Mouse (Mus musculus) gastrocnemius, postnatal 25 days (tissue): ENCODE data around the gene Clec2g. TPM values are rescaled to one million over a fixed set of nuclear protein-coding genes. Genes with fewer than 3 reads are reported as not detected.
"Not testable (repeated sequence)": the region's sequence is repeated elsewhere in the genome, so short reads cannot be mapped to it uniquely, and the experiment has no call there.

Experiments
- DNase-seq: peaks from one replicate; pipeline ENCODE4 v3.0.0; 2022
- total RNA-seq, 2 experiments: library from RNA; stranded (reverse); gene quantifications; 1 replicate in 1 of 2; 2 replicates in 1 of 2; pipeline ENCODE4 v1.2.3; 2021

Clec2g gene
- total RNA-seq, 2 experiments from 2014 or later = 3.7 to 4.0 TPM

- no peak for DNase-seq
Observed at GRCm38 (mm10) chr6:128971394-128972039, 37.3 kb downstream of the Clec2g start.

GRCm38 (mm10) chr6:128972156-128972555 is 38.0 kb downstream of the Clec2g start:
- DNase-seq = no peak

GRCm38 (mm10) chr6:128972687-128973438 is 38.7 kb downstream of the Clec2g start:
- no peak for DNase-seq

- DNase-seq = no peak
Observed at GRCm38 (mm10) chr6:128973439-128973697, 39.2 kb downstream of the Clec2g start.

GRCm38 (mm10) chr6:128974850-128975249 is 40.7 kb downstream of the Clec2g start:
- DNase-seq = not testable (repeated sequence)

DNA sequence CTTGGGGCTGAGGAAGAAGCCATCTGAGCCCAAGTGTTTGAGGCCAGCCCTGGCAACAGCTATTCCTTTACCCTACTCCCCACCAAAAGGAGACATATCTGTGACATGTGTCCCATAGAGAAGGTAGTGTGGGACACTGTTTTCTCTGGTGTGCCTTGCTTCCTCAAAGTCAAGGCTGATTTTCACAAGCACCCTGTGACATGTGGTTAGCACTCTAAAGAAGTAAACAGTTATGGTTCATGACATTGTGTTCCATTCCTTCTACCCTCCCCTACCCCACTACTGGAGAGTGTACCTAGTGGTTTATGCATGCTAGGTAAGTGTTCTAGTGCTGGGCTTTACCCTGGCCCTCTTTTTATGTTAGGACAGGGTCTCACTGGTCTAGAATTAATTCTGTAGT is 42.0 kb downstream of the Clec2g start:
- DNase-seq = no peak

GRCm38 (mm10) chr6:128981951-128982541 is 47.9 kb downstream of the Clec2g start:
- not testable (repeated sequence) for DNase-seq

GRCm38 (mm10) chr6:128992337-128992736 is 58.2 kb downstream of the Clec2g start:
- no peak for DNase-seq

DNA sequence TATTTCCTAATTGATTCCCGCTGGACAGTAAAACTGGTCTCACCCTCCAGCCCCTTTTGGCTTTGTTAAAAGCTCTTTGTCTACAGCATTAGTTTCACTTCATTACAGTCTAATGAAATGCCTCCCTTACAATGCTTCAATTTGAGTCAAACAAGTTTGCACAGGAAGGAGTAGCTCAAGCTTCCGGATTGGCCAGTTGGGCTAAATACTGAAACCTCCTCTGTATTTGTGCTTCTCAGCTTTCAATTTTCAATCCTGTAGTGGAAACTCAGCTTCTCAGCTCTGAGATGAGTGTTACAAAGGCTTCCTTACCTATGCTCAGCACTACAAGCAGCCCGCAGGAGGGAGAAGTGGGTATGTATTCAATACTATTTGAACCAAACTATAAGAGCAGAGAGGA is 58.6 kb downstream of the Clec2g start:
- no peak for DNase-seq

- no peak for DNase-seq
Observed at GRCm38 (mm10) chr6:128993221-128993620, 59.0 kb downstream of the Clec2g start.

DNA sequence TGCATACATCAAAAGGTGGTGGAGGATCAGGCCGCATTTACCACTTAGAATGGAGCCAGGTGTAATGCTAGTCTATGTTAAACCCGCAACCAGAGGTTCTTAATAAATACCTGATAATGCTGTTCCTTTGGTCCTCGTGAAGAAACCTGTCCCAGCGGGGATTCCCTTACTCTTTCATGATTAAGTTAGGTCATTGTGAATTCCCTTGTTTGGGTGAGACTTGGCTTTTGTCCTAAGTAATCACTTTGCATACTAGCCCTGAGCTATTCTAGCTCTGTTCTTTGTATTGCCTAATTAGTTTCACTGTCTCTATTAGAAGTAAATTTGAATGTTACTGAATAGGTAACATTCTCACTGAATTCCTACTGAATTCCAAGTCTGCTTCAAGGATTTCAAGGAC is 60.2 kb downstream of the Clec2g start:
- no peak for DNase-seq

DNA sequence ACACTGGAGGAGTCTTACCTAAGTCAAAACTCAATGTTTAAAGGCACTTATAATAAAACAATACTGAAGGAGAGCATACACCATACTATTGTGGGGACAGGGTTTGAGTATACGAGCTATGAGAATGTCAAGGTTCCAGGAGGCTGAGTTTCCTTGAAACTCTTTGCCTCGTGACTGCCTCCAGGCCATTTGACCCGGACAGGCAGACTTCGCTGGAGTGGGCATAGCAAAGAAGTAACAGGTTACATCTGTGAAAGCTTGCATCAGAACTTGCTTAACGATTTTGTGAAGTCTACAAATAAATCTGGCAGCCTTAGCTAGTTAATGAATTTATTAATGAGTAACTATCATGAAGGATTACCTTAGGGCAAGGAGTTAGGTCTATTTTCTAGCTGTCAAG is 60.6 kb downstream of the Clec2g start:
- DNase-seq = no peak

DNA sequence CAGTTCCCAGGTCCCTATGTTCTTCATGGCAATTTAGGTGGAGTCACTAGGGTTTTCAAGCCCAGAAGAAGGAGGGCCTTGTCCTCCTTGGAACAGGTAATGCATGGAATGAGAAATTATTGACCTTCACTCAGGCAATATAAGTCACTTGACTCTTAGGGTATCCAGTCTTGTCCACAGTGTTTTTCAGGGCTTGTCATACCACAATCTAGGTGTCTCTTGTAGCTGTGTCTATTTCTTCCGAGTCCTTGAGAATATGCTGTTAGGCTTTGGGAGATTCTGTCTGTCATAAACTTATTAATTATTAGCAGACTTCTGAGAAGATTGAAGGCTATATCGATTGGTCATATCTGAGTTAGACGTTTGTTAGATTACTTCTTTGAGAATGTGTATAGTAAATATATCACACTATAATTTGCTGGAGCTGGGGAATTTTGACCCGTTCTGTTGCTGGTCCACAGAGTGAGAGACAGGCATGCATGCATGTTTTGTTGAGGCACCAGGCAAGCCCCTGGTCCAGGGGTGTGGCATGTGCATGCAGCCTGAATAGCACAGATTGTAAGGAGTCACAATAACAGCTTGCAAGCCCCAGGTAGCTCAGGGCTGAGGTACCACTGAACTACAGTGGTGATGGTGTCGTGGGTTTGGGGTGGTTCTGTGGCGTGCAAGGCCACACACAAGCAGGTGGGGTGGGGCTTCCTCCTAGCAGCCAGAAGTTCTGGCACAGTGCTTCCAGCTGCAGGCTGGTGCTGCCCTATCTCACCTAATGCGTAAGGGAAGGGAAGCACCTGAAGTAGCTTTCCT is 61.3 kb downstream of the Clec2g start:
- no peak for DNase-seq

- DNase-seq = no peak
Observed at GRCm38 (mm10) chr6:128996054-128996767, 62.0 kb downstream of the Clec2g start.

GRCm38 (mm10) chr6:128996768-128997442 is 62.7 kb downstream of the Clec2g start:
- no peak for DNase-seq

- DNase-seq = no peak
Observed at GRCm38 (mm10) chr6:129001392-129001791, 67.2 kb downstream of the Clec2g start.

DNA sequence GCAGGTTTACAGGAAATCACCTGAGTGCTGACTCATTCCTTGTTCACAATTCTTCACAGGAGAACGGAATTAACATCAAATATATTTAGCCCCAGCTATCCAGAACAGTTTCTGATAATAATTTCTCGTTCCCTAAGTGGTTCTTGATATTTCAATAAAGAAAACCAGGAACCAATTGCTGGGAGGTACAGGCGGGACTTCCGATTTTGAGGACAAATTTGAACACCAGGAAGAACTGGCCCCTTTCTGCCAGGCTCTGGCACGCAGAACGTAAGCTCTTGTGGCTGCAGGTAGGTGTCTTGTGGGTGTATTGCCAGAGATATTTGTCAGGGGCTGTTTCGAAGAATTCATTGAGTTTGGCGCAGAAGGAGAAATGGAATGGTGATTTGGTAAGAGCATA is 74.4 kb downstream of the Clec2g start:
- no peak for DNase-seq

- DNase-seq = not testable (repeated sequence)
Observed at GRCm38 (mm10) chr6:129009846-129010504, 75.8 kb downstream of the Clec2g start.

DNA sequence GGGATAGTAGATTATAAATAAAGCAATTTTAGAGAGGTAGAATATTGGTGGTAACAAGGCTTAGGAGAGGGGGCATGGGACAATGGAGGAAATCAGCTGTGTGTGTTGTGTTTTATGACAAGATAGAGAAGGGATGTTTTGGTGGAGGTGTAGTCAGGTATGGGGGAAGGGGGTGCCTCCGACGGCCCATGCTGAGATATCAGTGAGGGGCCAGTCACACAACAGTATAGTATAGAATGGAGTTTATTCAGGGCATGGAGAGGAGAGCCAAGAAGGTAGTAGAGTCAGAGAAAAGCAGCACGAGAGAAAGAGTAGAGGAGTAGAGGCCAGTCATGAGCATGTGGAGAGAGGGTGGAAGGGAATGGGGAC is 76.3 kb downstream of the Clec2g start:
- DNase-seq = no peak

- DNase-seq = not testable (repeated sequence)
Observed at GRCm38 (mm10) chr6:129012012-129012411, 77.8 kb downstream of the Clec2g start.

DNA sequence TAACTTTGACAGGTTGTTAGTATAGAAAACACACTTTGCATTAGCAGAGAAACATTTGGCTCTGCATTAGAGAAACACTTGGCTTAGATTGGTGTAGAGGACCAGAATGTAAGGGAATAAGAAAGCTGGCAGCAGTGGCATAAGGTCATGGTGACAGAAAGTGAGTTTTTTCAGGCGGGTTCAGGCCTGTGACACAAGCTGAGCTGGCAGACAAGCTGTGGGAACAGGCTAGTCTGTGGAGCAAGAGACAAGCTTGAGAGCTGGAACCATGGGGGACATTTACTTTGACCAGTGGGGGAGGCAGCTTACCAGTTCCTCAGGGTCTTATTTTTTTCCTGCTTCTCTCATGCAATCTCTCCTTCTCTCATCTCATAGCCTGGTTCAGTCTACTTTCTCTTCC is 78.8 kb downstream of the Clec2g start:
- no peak for DNase-seq
